ENCODE assay signal across 8 mouse cellular contexts in the genomic region with DNA sequence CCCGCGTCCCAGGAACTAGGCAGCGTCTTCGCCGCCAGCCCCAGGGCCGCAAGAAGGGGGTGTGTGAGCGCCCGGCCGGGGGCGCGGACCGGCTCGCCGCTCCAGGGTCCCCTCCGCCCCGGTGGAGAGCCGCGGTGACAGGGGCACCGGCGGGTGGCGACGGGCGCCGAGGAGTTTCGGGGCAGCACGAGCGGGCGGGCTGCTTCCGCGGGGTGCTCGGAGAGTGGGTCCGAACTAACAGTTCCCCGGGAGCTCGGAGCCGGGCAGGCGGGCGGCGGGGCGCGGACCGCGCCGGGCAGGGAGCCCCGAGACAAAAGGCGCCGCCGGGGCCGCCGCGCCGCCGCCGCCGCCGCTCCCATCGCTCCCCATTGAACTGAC. TPM values are rescaled to one million over a fixed set of nuclear protein-coding genes. Genes with fewer than 3 reads are reported as not detected.
DNase-seq lines count a peak whose midpoint lies in the region; ATAC-seq lines count a peak whose summit lies in the region.

No protein-coding gene starts in this region.

- WGBS in limb, embryonic 13.5 days = under 1% methylated on average over 40 of the region's 56 CpGs
- WGBS in stomach, embryonic 14.5 days = 1% methylated on average over 26 of the region's 56 CpGs

- H3K4me2 ChIP-seq in limb, embryonic 13.5 days (replicated peaks) = peak overlapping the region; percentile 85
- H3K4me2 ChIP-seq in stomach, embryonic 14.5 days (replicated peaks; ENCODE audit: low read depth, low read length) = peak overlapping the region; percentile 71

- peak overlapping the region; percentile 93 for H3K9ac ChIP-seq in limb, embryonic 13.5 days
- peak overlapping the region; percentile 95 for H3K9ac ChIP-seq in stomach, embryonic 14.5 days (replicated peaks; ENCODE audit: low read depth, low read length)

- peak; percentile 48 for DNase-seq in gastrocnemius, postnatal 10 days
- DNase-seq in gastrocnemius, adult 18-20 months (ENCODE audit: low spot score) = no peak
- DNase-seq in thymus, postnatal 14 days = peak; percentile 67
- DNase-seq in thymus, postnatal 25 days = no peak
- no peak for DNase-seq in embryo, embryonic 10.5 days (ENCODE audit: low spot score)

- no peaks in the 10 kb centered on the region for H3K9me3 ChIP-seq in limb, embryonic 13.5 days
- H3K9me3 ChIP-seq in stomach, embryonic 14.5 days (ENCODE audit: control insufficient read depth, low read depth, low read length) = no peaks in the 10 kb centered on the region

- ATAC-seq in limb, embryonic 13.5 days (ENCODE audit: low FRiP score, low read depth) = no peak; the same call in 1 of the 2 replicates
- ATAC-seq in stomach, embryonic 14.5 days (ENCODE audit: insufficient number of reproducible peaks, insufficient read depth, low FRiP score, low read depth) = peak; percentile 1; the same call in 1 of the 2 replicates
- no peak for ATAC-seq in granulocyte monocyte progenitor cell, adult 5-6 weeks (replicated peaks; ENCODE audit: poor library complexity, severe bottlenecking)

- peak overlapping the region; percentile 99 for H3K27ac ChIP-seq in limb, embryonic 13.5 days
- peak overlapping the region; percentile 98 for H3K27ac ChIP-seq in stomach, embryonic 14.5 days (ENCODE audit: low read length)

- H3K4me1 ChIP-seq in limb, embryonic 13.5 days = peaks cover 5% of the 10 kb centered on the region; the same call in 1 of the 2 replicates
- H3K4me1 ChIP-seq in stomach, embryonic 14.5 days (ENCODE audit: control insufficient read depth, insufficient read depth, low read length) = 0 out of 2 replicates have a peak, but pooled peaks cover 2% of the 10 kb centered on the region

- no peaks in the 10 kb centered on the region for H3K27me3 ChIP-seq in limb, embryonic 13.5 days
- no peaks in the 10 kb centered on the region for H3K27me3 ChIP-seq in stomach, embryonic 14.5 days (ENCODE audit: control insufficient read depth, insufficient read depth, low read length)

- H3K36me3 ChIP-seq in limb, embryonic 13.5 days = no peaks in the 10 kb centered on the region
- H3K36me3 ChIP-seq in stomach, embryonic 14.5 days (ENCODE audit: control insufficient read depth, insufficient read depth, low read length) = no peaks in the 10 kb centered on the region

- H3K4me3 ChIP-seq in limb, embryonic 13.5 days = peak overlapping the region; percentile 83
- H3K4me3 ChIP-seq in stomach, embryonic 14.5 days (ENCODE audit: low read depth, low read length) = peak overlapping the region; percentile 95

RNA-seq across cellular contexts. Expression of gene Lcorl, which starts 0.6 kb away (rescaled TPM):
- 10 to 100 TPM; 12.0 to 12.8 TPM for total RNA-seq in gastrocnemius, postnatal 10 days (2021)
- 1 to 10 TPM; 5.3 to 6.1 TPM for total RNA-seq in gastrocnemius, adult 18-20 months (2021)
- 22.9 and 25.4 TPM in 2 replicates for polyA plus RNA-seq in limb, embryonic 13.5 days (2015; fragmentation: Nextera tagmentation; extraction: Ambion mirVana)
- polyA plus RNA-seq in stomach, embryonic 14.5 days (2014; fragmentation: Nextera tagmentation; extraction: Ambion mirVana) = 40.9 and 42.4 TPM in 2 replicates
- total RNA-seq in granulocyte monocyte progenitor cell, adult 5-6 weeks (2014; fragmentation: Nextera tagmentation) = 30.6 and 31.4 TPM in 2 replicates
- total RNA-seq in granulocyte monocyte progenitor cell, adult 5-6 weeks (2017) = 34.3 and 39.7 TPM in 2 replicates

Comparison
In these comparisons a context has a peak if more than half of its experiments do, and no peak if none do; other contexts are left out.
1. DNase-seq: peak in gastrocnemius, postnatal 10 days (single experiment) and thymus, postnatal 14 days (single experiment); none in gastrocnemius, adult 18-20 months (single experiment), thymus, postnatal 25 days (single experiment) and embryo, embryonic 10.5 days (single experiment).